Mouse (Mus musculus) spleen, postnatal 4 days (tissue): Measurements from ENCODE around the gene Creld2.

Experiments
- DNase-seq, 2 experiments: peaks; one replicate each; pipeline ENCODE4 v3.0.0; 2022; ENCODE audit warnings: low spot score in 2 of 2

Gene Creld2

GRCm38 (mm10) chr15:88828800-88829705, 9.6 kb downstream of the Creld2 start:
- DNase-seq, result peak; percentile 82 to 94

- no peak for DNase-seq
Observed at GRCm38 (mm10) chr15:88829791-88830440, 10.5 kb downstream of the Creld2 start.

GRCm38 (mm10) chr15:88830696-88831095, 11.2 kb downstream of the Creld2 start:
- DNase-seq, result no peak

GRCm38 (mm10) chr15:88831482-88831881, 12.0 kb downstream of the Creld2 start:
- DNase-seq, result no peak

GRCm38 (mm10) chr15:88832536-88832935, 13.1 kb downstream of the Creld2 start:
- no peak for DNase-seq

GRCm38 (mm10) chr15:88836031-88836430, 16.6 kb downstream of the Creld2 start:
- no peak for DNase-seq

GRCm38 (mm10) chr15:88836571-88836970, 17.1 kb downstream of the Creld2 start:
- no peak for DNase-seq

GRCm38 (mm10) chr15:88837199-88837932, 17.9 kb downstream of the Creld2 start:
- no peak for DNase-seq

- DNase-seq, result no peak
Observed at GRCm38 (mm10) chr15:88837977-88838376, 18.5 kb downstream of the Creld2 start.

GRCm38 (mm10) chr15:88839271-88839670, 19.8 kb downstream of the Creld2 start:
- no peak for DNase-seq

GRCm38 (mm10) chr15:88840126-88840525, 20.7 kb downstream of the Creld2 start:
- no peak for DNase-seq

- no peak for DNase-seq
Observed at GRCm38 (mm10) chr15:88841160-88841559, 21.7 kb downstream of the Creld2 start.

- no peak for DNase-seq
Observed at GRCm38 (mm10) chr15:88841580-88842299, 22.3 kb downstream of the Creld2 start.

- no peak for DNase-seq
Observed at GRCm38 (mm10) chr15:88842300-88842673, 22.8 kb downstream of the Creld2 start.

GRCm38 (mm10) chr15:88843486-88844097, 24.1 kb downstream of the Creld2 start:
- no peak for DNase-seq

- no peak for DNase-seq
Observed at GRCm38 (mm10) chr15:88844966-88845365, 25.5 kb downstream of the Creld2 start.

GRCm38 (mm10) chr15:88848661-88849060, 29.2 kb downstream of the Creld2 start:
- no peak for DNase-seq

GRCm38 (mm10) chr15:88849621-88850020, 30.2 kb downstream of the Creld2 start:
- no peak for DNase-seq

GRCm38 (mm10) chr15:88850146-88850826, 30.8 kb downstream of the Creld2 start:
- DNase-seq, result no peak

GRCm38 (mm10) chr15:88851076-88851475, 31.6 kb downstream of the Creld2 start:
- DNase-seq, result no peak
